Mouse (Mus musculus) left cerebral cortex, postnatal 10 days (tissue): Measurements from ENCODE around the gene Tmprss3. TPM values are rescaled to one million over a fixed set of nuclear protein-coding genes. Genes with fewer than 3 reads are reported as not detected.

Experiments
- DNase-seq, 2 experiments: peaks; one replicate each; pipeline ENCODE4 v3.0.0; 2021 to 2022; ENCODE audit warnings: low spot score in 2 of 2, mixed read lengths in 1 of 2; ENCODE audit errors: extremely low spot score in 1 of 2
- intact Hi-C: fragments of 180-260 bp; cut with DNase I; formaldehyde crosslinking; loops from one replicate; pipeline ENCODE4 v1.15.1; 2025
- total RNA-seq, 2 experiments: library from RNA; stranded (reverse); gene quantifications; 2 replicates each; pipeline ENCODE4 v1.2.3; 2021

Gene Tmprss3
- total RNA-seq: not detected

- intact Hi-C loops: no loop called here
- no peak for DNase-seq
Observed at GRCm38 (mm10) chr17:31198877-31199276, at the start of gene Tmprss3. TSS of gene Tmprss3 (minus strand) at chr17:31198977.

GRCm38 (mm10) chr17:31247144-31247543, 48.4 kb upstream of the Tmprss3 start:
- intact Hi-C loops: no loop called here
- DNase-seq: no peak

- no peak for DNase-seq
- intact Hi-C loops: no loop called here
Observed at GRCm38 (mm10) chr17:31245321-31245720, 46.5 kb upstream of the Tmprss3 start.

- DNase-seq: no peak
- intact Hi-C loops: no loop called here
Observed at GRCm38 (mm10) chr17:31242764-31243163, 44.0 kb upstream of the Tmprss3 start.

- intact Hi-C loops: no loop called here
Observed at GRCm38 (mm10) chr17:31241156-31241555, 42.4 kb upstream of the Tmprss3 start.

GRCm38 (mm10) chr17:31238234-31239020, 39.6 kb upstream of the Tmprss3 start:
- intact Hi-C loops: loop anchor here (5.0 kb wide), 1 partner anchor 76 kb away; no protein-coding TSS in a partner anchor
- DNase-seq: no peak

More at GRCm38 (mm10) chr17:31241156-31241555, 42.4 kb upstream of the Tmprss3 start:
- DNase-seq: no peak

GRCm38 (mm10) chr17:31235915-31236314, 37.1 kb upstream of the Tmprss3 start:
- DNase-seq: no peak
- intact Hi-C loops: loop anchor here (5.0 kb wide), 1 partner anchor 74 kb away; no protein-coding TSS in a partner anchor

GRCm38 (mm10) chr17:31232251-31233010, 33.7 kb upstream of the Tmprss3 start:
- intact Hi-C loops: no loop called here
- no peak for DNase-seq

- intact Hi-C loops: no loop called here
- no peak for DNase-seq
Observed at GRCm38 (mm10) chr17:31231780-31232179, 33.0 kb upstream of the Tmprss3 start.

GRCm38 (mm10) chr17:31226931-31227330, 28.2 kb upstream of the Tmprss3 start:
- no peak for DNase-seq
- intact Hi-C loops: no loop called here

GRCm38 (mm10) chr17:31226368-31226767, 27.6 kb upstream of the Tmprss3 start:
- DNase-seq: no peak
- intact Hi-C loops: no loop called here

GRCm38 (mm10) chr17:31224591-31224990, 25.8 kb upstream of the Tmprss3 start:
- intact Hi-C loops: no loop called here
- DNase-seq: no peak

GRCm38 (mm10) chr17:31223835-31224234, 25.1 kb upstream of the Tmprss3 start:
- intact Hi-C loops: no loop called here
- no peak for DNase-seq

GRCm38 (mm10) chr17:31222810-31223310, 24.1 kb upstream of the Tmprss3 start:
- no peak for DNase-seq
- intact Hi-C loops: no loop called here

GRCm38 (mm10) chr17:31216068-31216955, 17.5 kb upstream of the Tmprss3 start:
- intact Hi-C loops: no loop called here
- no peak for DNase-seq

GRCm38 (mm10) chr17:31211881-31212280, 13.1 kb upstream of the Tmprss3 start:
- intact Hi-C loops: no loop called here
- no peak for DNase-seq

- intact Hi-C loops: no loop called here
- no peak for DNase-seq
Observed at GRCm38 (mm10) chr17:31210299-31210698, 11.5 kb upstream of the Tmprss3 start.

- no peak for DNase-seq
- intact Hi-C loops: no loop called here
Observed at GRCm38 (mm10) chr17:31209376-31209930, 10.7 kb upstream of the Tmprss3 start.

- intact Hi-C loops: no loop called here
- DNase-seq: no peak
Observed at GRCm38 (mm10) chr17:31208654-31209053, 9.9 kb upstream of the Tmprss3 start.
